Mouse (Mus musculus): Measurements from ENCODE around the gene Oxct1.

GRCm38 (mm10) chr15:4020711-4021110 lies 5.5 kb upstream of the Oxct1 start:
- TF ChIP-seq CTCF (IDR thresholded peaks at IDR 0.05; ENCODE audit: extremely low read depth, insufficient read depth, insufficient read length, insufficient replicate concordance) (no peak), POLR2A (IDR thresholded peaks at IDR 0.05; ENCODE audit: low read depth, low read length) (no peak)

Measured in spleen, adult 2 months (tissue).